Mouse (Mus musculus) intestine, embryonic 16.5 days (tissue): ENCODE results near the gene Nup93. TPM values are rescaled to one million over a fixed set of nuclear protein-coding genes. Genes with fewer than 3 reads are reported as not detected.
A peak's percentile ranks its signal among the peaks of the same experiment; 100 is the strongest.
"Not testable (repeated sequence)": the region's sequence is repeated elsewhere in the genome, so short reads cannot be mapped to it uniquely, and the experiment has no call there.

Source experiments
- ATAC-seq: fragments of 200-750 bp; cut with Nextera tagmentation; 2 replicates; pipeline ENCODE4 v1.8.0; 2017; ENCODE audit warnings: moderate TSS enrichment, moderate library complexity
- H3K27ac ChIP-seq: fragments of 300-500 bp; sonication (generic); 2 replicates; pipeline ENCODE4 v1.5.1; 2014; ENCODE audit warnings: mild to moderate bottlenecking, low read length
- H3K27me3 ChIP-seq: fragments of 300-500 bp; sonication (generic); replicated peaks from 2 replicates; pipeline ENCODE4 v1.6.1; 2014; ENCODE audit warnings: low read length, control low read depth, mixed read lengths; ENCODE audit not compliant: control insufficient read depth, insufficient read depth
- H3K36me3 ChIP-seq: fragments of 300-500 bp; sonication (generic); 2 replicates; pipeline ENCODE4 v1.6.1; 2014; ENCODE audit warnings: low read length, control low read depth; ENCODE audit not compliant: control insufficient read depth, insufficient read depth
- H3K4me1 ChIP-seq: fragments of 300-500 bp; sonication (generic); 2 replicates; pipeline ENCODE4 v1.6.1; 2014; ENCODE audit warnings: low read length, control low read depth, mixed read lengths; ENCODE audit not compliant: control insufficient read depth, insufficient read depth
- H3K4me2 ChIP-seq: fragments of 300-500 bp; sonication (generic); 2 replicates; pipeline ENCODE4 v1.6.1; 2014; ENCODE audit warnings: low read depth, low read length, control low read depth
- H3K4me3 ChIP-seq: fragments of 300-500 bp; sonication (generic); 2 replicates; pipeline ENCODE4 v1.5.1; 2014; ENCODE audit warnings: mild to moderate bottlenecking, low read length
- H3K9ac ChIP-seq: fragments of 300-500 bp; sonication (generic); 2 replicates; pipeline ENCODE4 v1.6.1; 2014; ENCODE audit warnings: low read depth, low read length
- H3K9me3 ChIP-seq: fragments of 300-500 bp; sonication (generic); 2 replicates; pipeline ENCODE4 v1.6.1; 2016; ENCODE audit warnings: low read length, control low read depth; ENCODE audit not compliant: control insufficient read depth
- WGBS: fragments of 180-500 bp; shearing (Covaris S2); extraction: QIAGEN DNeasy Blood & Tissue Kit; methylation state at CpG from one replicate; pipeline ENCODE4 v1.1.7; 2014; 5-methylcytosine and 5-hydroxymethylcytosine counted together
- polyA plus RNA-seq: library from polyadenylated mRNA; unstranded; fragments of >200 nt; fragmentation: Nextera tagmentation; extraction: Ambion mirVana; gene quantifications from 2 replicates; pipeline ENCODE4 v1.2.1, GENCODE M21; 2015

The Nup93 gene
- polyA plus RNA-seq: 56.9 and 66.4 TPM in 2 replicates

- WGBS: under 1% methylated on average over 67 of the region's 68 CpGs
- Histone ChIP-seq H3K9ac (peak within 1 kb of the TSS; percentile 83), H3K4me2 (peak within 1 kb of the TSS; percentile 67)
Observed at GRCm38 (mm10) chr8:94214252-94215173, at the start of gene Nup93. TSS of gene Nup93 (plus strand) at chr8:94214564.

DNA sequence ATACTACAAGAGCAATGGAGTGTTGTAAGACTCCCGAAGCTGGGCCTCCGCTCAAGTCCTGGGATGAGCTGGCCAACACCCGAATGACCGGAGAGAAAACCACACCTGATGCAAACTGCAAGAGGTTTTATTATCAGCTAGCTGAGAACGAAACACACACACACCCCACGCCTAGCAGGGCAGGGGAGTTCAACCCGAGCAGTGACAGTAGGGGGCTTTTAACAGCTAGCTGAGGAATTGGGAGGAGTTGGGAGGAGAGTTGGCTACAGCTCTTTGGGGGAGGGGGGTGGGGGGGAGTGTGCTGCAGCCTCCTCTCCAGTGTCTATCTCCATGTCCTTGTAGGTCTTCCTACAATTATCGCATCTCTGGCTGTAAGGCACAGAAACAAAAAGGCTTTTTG, 48.6 kb upstream of the Nup93 start:
- not testable (repeated sequence) for H3K9ac ChIP-seq, ATAC-seq, H3K36me3 ChIP-seq, H3K4me1 ChIP-seq, H3K9me3 ChIP-seq, H3K4me3 ChIP-seq, H3K27ac ChIP-seq, H3K27me3 ChIP-seq, H3K4me2 ChIP-seq
- WGBS: 70% methylated on average over 8 of the region's 8 CpGs

More at GRCm38 (mm10) chr8:94214252-94215173, at the start of gene Nup93:
- H3K4me3 ChIP-seq: peak within 1 kb of the TSS; percentile 86
- H3K9me3 ChIP-seq: no peaks in the 10 kb centered on the region
- H3K36me3 ChIP-seq: no peaks in the 10 kb centered on the region
- H3K27me3 ChIP-seq: no peaks in the 10 kb centered on the region
- H3K27ac ChIP-seq: peak within 1 kb of the TSS; percentile 57
- peaks cover 13% of the 10 kb centered on the region for H3K4me1 ChIP-seq
- ATAC-seq: peak; percentile 98

GRCm38 (mm10) chr8:94167244-94167643, 47.1 kb upstream of the Nup93 start:
- Histone ChIP-seq H3K4me2 (no peak overlapping the region), H3K27me3 (peaks cover 12% of the 10 kb centered on the region), H3K9me3 (no peaks in the 10 kb centered on the region), H3K36me3 (no peaks in the 10 kb centered on the region), H3K27ac (no peak overlapping the region), H3K9ac (no peak overlapping the region), H3K4me1 (peaks cover 4% of the 10 kb centered on the region; the same call in 1 of the 2 replicates), H3K4me3 (no peak overlapping the region)
- WGBS: 3% methylated on average over 6 of the region's 6 CpGs
- peak; percentile 51; the same call in 1 of the 2 replicates for ATAC-seq

- Histone ChIP-seq H3K9ac (no peak overlapping the region), H3K4me2 (no peak overlapping the region), H3K9me3 (no peaks in the 10 kb centered on the region), H3K36me3 (no peaks in the 10 kb centered on the region), H3K27me3 (peaks cover 30% of the 10 kb centered on the region), H3K27ac (no peak overlapping the region), H3K4me1 (peaks cover 12% of the 10 kb centered on the region), H3K4me3 (no peak overlapping the region)
- ATAC-seq: no peak
- WGBS: 86% methylated on average over 5 of the region's 5 CpGs
Observed at GRCm38 (mm10) chr8:94169547-94169946, 44.8 kb upstream of the Nup93 start.

- H3K36me3 ChIP-seq: no peaks in the 10 kb centered on the region
- no peak overlapping the region for H3K27ac ChIP-seq
- H3K4me1 ChIP-seq: peaks cover 12% of the 10 kb centered on the region
- peak overlapping the region; percentile 72; the same call in 1 of the 2 replicates for H3K9ac ChIP-seq
- ATAC-seq: no peak
- H3K4me3 ChIP-seq: peak overlapping the region; percentile 59; the same call in 1 of the 2 replicates
- peak overlapping the region; percentile 95 for H3K4me2 ChIP-seq
- WGBS: 41% methylated on average over 10 of the region's 10 CpGs
- H3K27me3 ChIP-seq: peaks cover 31% of the 10 kb centered on the region
- H3K9me3 ChIP-seq: no peaks in the 10 kb centered on the region
Observed at GRCm38 (mm10) chr8:94171321-94171755, 43.0 kb upstream of the Nup93 start.

- peaks cover 12% of the 10 kb centered on the region for H3K4me1 ChIP-seq
- H3K4me2 ChIP-seq: peak within 1 kb of the TSS; percentile 95
- peak; percentile 88 for ATAC-seq
- H3K4me3 ChIP-seq: peak within 1 kb of the TSS; percentile 59
- peaks cover 31% of the 10 kb centered on the region for H3K27me3 ChIP-seq
- H3K9me3 ChIP-seq: no peaks in the 10 kb centered on the region
- peak within 1 kb of the TSS; percentile 72 for H3K9ac ChIP-seq
- H3K36me3 ChIP-seq: no peaks in the 10 kb centered on the region
- peak within 1 kb of the TSS; percentile 86 for H3K27ac ChIP-seq
- 1% methylated on average over 56 of the region's 56 CpGs for WGBS
Observed at GRCm38 (mm10) chr8:94172075-94172808, 42.1 kb upstream of the Nup93 start, which contains the start of gene Mt2. TSS of gene Mt2 (plus strand) at chr8:94172664.

DNA sequence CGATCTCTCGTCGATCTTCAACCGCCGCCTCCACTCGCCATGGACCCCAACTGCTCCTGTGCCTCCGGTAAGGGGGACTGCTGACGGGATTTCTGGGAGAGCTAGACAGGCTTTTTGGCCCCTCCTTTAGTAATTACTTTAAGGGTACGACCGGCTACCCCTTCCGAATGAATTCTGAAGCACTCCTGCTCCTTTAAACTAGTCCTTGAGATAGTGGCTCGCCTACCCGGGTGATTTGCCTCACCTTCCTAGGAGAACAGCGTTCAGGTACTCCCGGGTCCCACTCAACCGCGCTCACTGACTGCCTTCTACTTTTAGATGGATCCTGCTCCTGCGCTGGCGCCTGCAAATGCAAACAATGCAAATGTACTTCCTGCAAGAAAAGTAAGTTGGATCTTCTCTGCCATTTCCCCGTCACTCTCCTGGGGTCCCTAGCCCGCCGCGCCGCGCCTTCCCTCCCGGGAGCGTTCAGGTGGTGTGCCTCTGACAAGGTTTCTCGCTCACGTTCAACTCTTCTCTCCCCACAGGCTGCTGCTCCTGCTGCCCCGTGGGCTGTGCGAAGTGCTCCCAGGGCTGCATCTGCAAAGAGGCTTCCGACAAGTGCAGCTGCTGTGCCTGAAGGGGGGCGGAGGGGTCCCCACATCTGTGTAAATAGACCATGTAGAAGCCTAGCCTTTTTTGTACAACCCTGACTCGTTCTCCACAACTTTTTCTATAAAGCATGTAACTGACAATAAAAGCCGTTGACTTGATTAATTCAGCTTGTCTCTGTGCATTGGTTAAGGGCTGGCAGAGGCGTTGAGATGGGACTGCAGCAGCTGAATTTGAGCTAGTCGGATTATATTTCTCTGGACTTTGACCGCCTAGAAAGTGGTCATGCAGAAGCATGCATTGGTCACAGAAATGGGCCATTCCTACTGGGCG, 41.3 kb upstream of the Nup93 start:
- peak; percentile 29 for ATAC-seq
- Histone ChIP-seq H3K4me1 (peaks cover 13% of the 10 kb centered on the region), H3K27ac (peak overlapping the region; percentile 86), H3K27me3 (peaks cover 31% of the 10 kb centered on the region), H3K9me3 (no peaks in the 10 kb centered on the region), H3K4me2 (peak overlapping the region; percentile 95), H3K4me3 (peak overlapping the region; percentile 59), H3K9ac (peak overlapping the region; percentile 72), H3K36me3 (no peaks in the 10 kb centered on the region)
- 2% methylated on average over 39 of the region's 39 CpGs for WGBS

- Histone ChIP-seq H3K4me3 (peak overlapping the region; percentile 59), H3K9me3 (no peaks in the 10 kb centered on the region), H3K9ac (0 out of 2 replicates have a peak overlapping the region, but pooled peaks have one; percentile 72), H3K4me1 (peaks cover 14% of the 10 kb centered on the region), H3K36me3 (no peaks in the 10 kb centered on the region), H3K27me3 (peaks cover 31% of the 10 kb centered on the region), H3K27ac (peak overlapping the region; percentile 86; the same call in 1 of the 2 replicates), H3K4me2 (peak overlapping the region; percentile 95)
- WGBS: 49% methylated on average over 11 of the region's 11 CpGs
- no peak for ATAC-seq
Observed at GRCm38 (mm10) chr8:94173848-94174403, 40.4 kb upstream of the Nup93 start.
